Mouse (Mus musculus) kidney, embryonic 14.5 days (tissue): Measurements from ENCODE around the gene Rnaseh2a. TPM values are rescaled to one million over a fixed set of nuclear protein-coding genes. Genes with fewer than 3 reads are reported as not detected.

Source experiments
- ATAC-seq: fragments of 200-750 bp; cut with Nextera tagmentation; 2 replicates; pipeline ENCODE4 v1.8.0; 2017; ENCODE audit warnings: moderate number of reproducible peaks, mild to moderate bottlenecking, moderate TSS enrichment, moderate library complexity; ENCODE audit not compliant: low FRiP score, low TSS enrichment
- H3K27ac ChIP-seq: fragments of 300-500 bp; sonication (generic); 2 replicates; pipeline ENCODE4 v1.5.1; 2014; ENCODE audit warnings: low read depth, mild to moderate bottlenecking, low read length, moderate library complexity, mixed read lengths
- H3K27me3 ChIP-seq: fragments of 300-500 bp; sonication (generic); 2 replicates; pipeline ENCODE4 v1.6.1; 2014; ENCODE audit warnings: mild to moderate bottlenecking, low read length; ENCODE audit not compliant: control insufficient read depth, insufficient read depth
- H3K36me3 ChIP-seq: fragments of 300-500 bp; sonication (generic); 2 replicates; pipeline ENCODE4 v1.6.1; 2014; ENCODE audit warnings: low read length, mixed read lengths; ENCODE audit not compliant: control insufficient read depth, insufficient read depth
- H3K4me1 ChIP-seq: fragments of 300-500 bp; sonication (generic); 2 replicates; pipeline ENCODE4 v1.6.1; 2014; ENCODE audit warnings: low read length, mixed read lengths; ENCODE audit not compliant: control insufficient read depth, insufficient read depth
- H3K4me2 ChIP-seq: fragments of 300-500 bp; sonication (generic); replicated peaks from 2 replicates; pipeline ENCODE4 v1.6.1; 2014; ENCODE audit warnings: low read depth, mild to moderate bottlenecking, low read length
- H3K4me3 ChIP-seq: fragments of 300-500 bp; sonication (generic); 2 replicates; pipeline ENCODE4 v1.5.1; 2014; ENCODE audit warnings: mild to moderate bottlenecking, low read length
- H3K9ac ChIP-seq: fragments of 300-500 bp; sonication (generic); 2 replicates; pipeline ENCODE4 v1.6.1; 2014; ENCODE audit warnings: low read depth, mild to moderate bottlenecking, low read length, moderate library complexity
- H3K9me3 ChIP-seq: fragments of 300-500 bp; sonication (generic); 2 replicates; pipeline ENCODE4 v1.6.1; 2016; ENCODE audit warnings: low read length; ENCODE audit not compliant: control insufficient read depth
- WGBS: fragments of 180-500 bp; shearing (Covaris S2); extraction: QIAGEN DNeasy Blood & Tissue Kit; methylation state at CpG from one replicate; pipeline ENCODE4 v1.1.7; 2014; 5-methylcytosine and 5-hydroxymethylcytosine counted together
- polyA plus RNA-seq: library from polyadenylated mRNA; unstranded; fragments of >200 nt; fragmentation: Nextera tagmentation; extraction: Ambion mirVana; gene quantifications from 2 replicates; pipeline ENCODE4 v1.2.1, GENCODE M21; 2014

Gene Rnaseh2a
- polyA plus RNA-seq, 1 experiment from 2014 or later = 143 TPM

- Histone ChIP-seq H3K27me3 (peaks cover 66% of the 10 kb centered on the region), H3K9ac (no peak overlapping the region), H3K27ac (no peak overlapping the region), H3K9me3 (no peaks in the 10 kb centered on the region; the same call in 1 of the 2 replicates), H3K4me3 (0 out of 2 replicates have a peak overlapping the region, but pooled peaks have one; percentile 7), H3K4me1 (peaks cover 9% of the 10 kb centered on the region; the same call in 1 of the 2 replicates), H3K36me3 (no peaks in the 10 kb centered on the region), H3K4me2 (peak overlapping the region; percentile 8)
- under 1% methylated on average over 15 of the region's 15 CpGs for WGBS
- ATAC-seq = peak; percentile 63
These were observed 34.7 kb downstream of the Rnaseh2a start for GRCm38 (mm10) chr8:84934860-84935259.

GRCm38 (mm10) chr8:84933767-84934559 lies 35.6 kb downstream of the Rnaseh2a start:
- 75% methylated on average over 16 of the region's 16 CpGs for WGBS
- Histone ChIP-seq H3K9ac (no peak overlapping the region), H3K4me3 (no peak overlapping the region), H3K4me1 (peaks cover 12% of the 10 kb centered on the region; the same call in 1 of the 2 replicates), H3K27me3 (peaks cover 72% of the 10 kb centered on the region), H3K4me2 (no peak overlapping the region), H3K27ac (no peak overlapping the region), H3K36me3 (no peaks in the 10 kb centered on the region), H3K9me3 (no peaks in the 10 kb centered on the region; the same call in 1 of the 2 replicates)
- ATAC-seq = no peak

DNA sequence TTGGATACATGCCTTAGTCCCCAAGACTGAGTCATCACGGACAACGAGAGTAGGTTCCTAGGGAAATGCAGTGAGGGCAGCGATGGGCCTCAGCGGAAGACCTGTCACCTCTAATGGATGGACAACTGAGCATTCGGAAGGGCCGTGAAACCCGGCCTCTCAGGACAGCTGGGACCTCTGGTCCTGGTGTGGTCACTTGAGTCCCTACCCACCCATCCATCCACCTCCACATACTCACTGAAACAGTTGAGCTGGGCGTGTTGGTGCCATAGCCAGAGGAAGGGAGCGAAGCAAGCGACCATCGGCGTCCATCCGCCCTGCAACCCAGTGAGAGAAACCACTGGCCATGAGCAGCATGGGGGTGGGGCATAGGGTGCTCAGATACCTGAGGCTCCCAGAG lies 39.0 kb downstream of the Rnaseh2a start:
- H3K9ac ChIP-seq = no peak overlapping the region
- no peak overlapping the region for H3K27ac ChIP-seq
- H3K9me3 ChIP-seq = no peaks in the 10 kb centered on the region
- no peak overlapping the region for H3K4me3 ChIP-seq
- no peak for ATAC-seq
- no peak overlapping the region for H3K4me2 ChIP-seq
- H3K4me1 ChIP-seq = 0 out of 2 replicates have a peak, but pooled peaks cover 3% of the 10 kb centered on the region
- 83% methylated on average over 13 of the region's 13 CpGs for WGBS
- no peaks in the 10 kb centered on the region for H3K36me3 ChIP-seq
- peaks cover 44% of the 10 kb centered on the region for H3K27me3 ChIP-seq

DNA sequence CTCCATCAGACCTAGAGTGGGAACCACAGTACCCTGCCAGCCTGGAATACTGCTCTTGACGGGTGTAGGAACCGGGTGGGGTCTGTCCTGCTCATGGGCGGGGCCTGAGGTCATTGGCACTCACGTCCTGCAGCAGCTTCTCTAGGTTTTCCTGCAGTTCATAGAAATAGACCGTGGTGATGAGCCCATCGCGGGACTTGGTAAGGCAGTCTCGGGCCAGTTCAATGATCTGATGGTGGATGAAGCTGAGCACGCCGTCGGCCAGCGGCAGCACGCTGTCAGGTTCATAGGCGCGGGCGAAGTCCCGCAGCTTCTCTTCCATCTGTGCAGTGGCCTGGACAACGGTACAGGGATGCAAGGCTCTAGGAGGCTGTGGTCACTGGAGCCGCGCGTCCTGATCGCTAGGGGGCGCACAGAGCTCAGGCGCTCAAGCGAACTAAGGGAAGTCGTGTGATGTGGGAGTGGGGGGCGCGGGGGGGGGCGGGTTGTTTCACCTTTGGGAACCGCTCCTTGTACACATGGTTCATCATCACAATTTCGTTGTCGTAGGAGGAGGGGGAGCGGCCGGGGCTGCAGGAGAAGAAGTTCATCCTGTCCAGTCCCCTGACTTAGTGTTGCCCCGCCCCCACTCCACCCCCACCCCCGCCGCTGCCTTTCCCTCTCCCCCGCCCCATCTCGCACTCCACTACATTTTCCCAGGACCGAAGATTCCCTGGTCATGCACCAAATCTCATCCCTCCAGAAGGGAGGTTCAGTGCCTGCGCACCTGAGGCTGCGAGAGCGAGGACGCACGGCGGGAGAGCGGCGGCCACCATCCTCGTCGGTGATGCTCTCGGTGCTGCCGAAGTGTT lies 40.9 kb downstream of the Rnaseh2a start:
- H3K4me3 ChIP-seq = peak overlapping the region; percentile 35
- H3K9ac ChIP-seq = no peak overlapping the region
- no peak overlapping the region for H3K27ac ChIP-seq
- 0 out of 2 replicates have a peak, but pooled peaks cover 3% of the 10 kb centered on the region for H3K4me1 ChIP-seq
- peak overlapping the region; percentile 58 for H3K4me2 ChIP-seq
- H3K36me3 ChIP-seq = no peaks in the 10 kb centered on the region
- no peaks in the 10 kb centered on the region for H3K9me3 ChIP-seq
- WGBS = 2% methylated on average over 49 of the region's 52 CpGs
- peak; percentile 84 for ATAC-seq
- H3K27me3 ChIP-seq = peaks cover 25% of the 10 kb centered on the region

DNA sequence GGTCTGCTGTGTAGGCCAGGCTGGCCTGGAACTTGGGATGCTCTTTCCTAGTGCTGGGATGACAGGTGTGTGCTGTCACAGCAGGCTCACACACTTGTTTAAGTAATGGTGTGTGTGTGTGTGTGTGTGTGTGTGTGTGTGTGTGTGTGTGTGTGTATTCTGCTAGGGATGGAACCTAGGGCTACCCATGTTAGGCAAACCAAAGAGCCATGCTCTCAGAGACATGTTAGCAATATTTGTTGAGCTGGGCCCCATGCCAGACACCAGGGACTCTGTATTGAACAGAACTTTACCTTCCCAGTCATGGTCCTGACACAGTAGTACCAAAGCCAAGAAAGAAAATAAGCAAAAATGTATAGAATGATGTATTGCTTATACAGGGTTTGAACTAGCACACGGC lies 42.1 kb downstream of the Rnaseh2a start:
- no peak overlapping the region for H3K4me3 ChIP-seq
- H3K27ac ChIP-seq = no peak overlapping the region
- H3K9ac ChIP-seq = no peak overlapping the region
- peaks cover 23% of the 10 kb centered on the region for H3K27me3 ChIP-seq
- H3K4me2 ChIP-seq = no peak overlapping the region
- no peak for ATAC-seq
- H3K36me3 ChIP-seq = no peaks in the 10 kb centered on the region
- WGBS = 73% methylated on average over 1 of the region's 1 CpGs
- no peaks in the 10 kb centered on the region for H3K9me3 ChIP-seq
- 0 out of 2 replicates have a peak, but pooled peaks cover 3% of the 10 kb centered on the region for H3K4me1 ChIP-seq

- no peaks in the 10 kb centered on the region for H3K36me3 ChIP-seq
- peaks cover 17% of the 10 kb centered on the region for H3K27me3 ChIP-seq
- H3K4me3 ChIP-seq = no peak overlapping the region
- no peak overlapping the region for H3K4me2 ChIP-seq
- no peak for ATAC-seq
- no peak overlapping the region for H3K9ac ChIP-seq
- no peak overlapping the region for H3K27ac ChIP-seq
- H3K4me1 ChIP-seq = 0 out of 2 replicates have a peak, but pooled peaks cover 3% of the 10 kb centered on the region
- 78% methylated on average over 7 of the region's 7 CpGs for WGBS
- no peaks in the 10 kb centered on the region for H3K9me3 ChIP-seq
These were observed 44.0 kb downstream of the Rnaseh2a start for GRCm38 (mm10) chr8:84925557-84925956.

DNA sequence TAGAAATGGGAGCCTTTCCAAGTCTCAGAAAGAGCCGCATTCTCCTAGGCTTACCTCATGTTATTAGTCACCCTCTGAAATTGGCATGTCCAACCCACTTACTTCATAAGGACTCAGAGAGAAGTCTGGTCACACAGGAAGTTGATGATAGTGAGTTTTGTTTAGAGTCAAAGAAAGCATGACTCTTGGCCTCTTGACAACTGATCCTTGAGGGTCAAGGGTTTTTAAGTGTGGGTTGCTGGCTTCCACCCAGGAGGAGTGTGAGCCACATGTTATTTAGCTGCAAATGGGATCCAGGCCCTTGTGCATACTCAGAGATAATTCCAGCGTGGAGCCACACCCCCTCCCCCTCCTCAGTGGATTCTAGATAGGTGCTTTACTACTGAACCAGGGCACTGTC lies 48.0 kb downstream of the Rnaseh2a start:
- Histone ChIP-seq H3K9me3 (no peaks in the 10 kb centered on the region), H3K4me3 (no peak overlapping the region), H3K36me3 (no peaks in the 10 kb centered on the region), H3K27me3 (peaks cover 18% of the 10 kb centered on the region), H3K4me2 (no peak overlapping the region), H3K4me1 (no peaks in the 10 kb centered on the region), H3K27ac (no peak overlapping the region), H3K9ac (no peak overlapping the region)
- WGBS = 75% methylated on average over 2 of the region's 2 CpGs
- no peak for ATAC-seq

- Histone ChIP-seq H3K4me3 (no peak overlapping the region), H3K36me3 (no peaks in the 10 kb centered on the region), H3K27me3 (peaks cover 25% of the 10 kb centered on the region), H3K27ac (no peak overlapping the region), H3K4me2 (no peak overlapping the region), H3K9ac (no peak overlapping the region), H3K9me3 (peaks cover 3% of the 10 kb centered on the region; the same call in 1 of the 2 replicates), H3K4me1 (no peaks in the 10 kb centered on the region; the same call in 1 of the 2 replicates)
- 93% methylated on average over 15 of the region's 15 CpGs for WGBS
- ATAC-seq = no peak
These were observed 50.9 kb downstream of the Rnaseh2a start for GRCm38 (mm10) chr8:84918646-84919045.
